Mouse (Mus musculus): Measurements from ENCODE around the gene Ncam2.

DNA sequence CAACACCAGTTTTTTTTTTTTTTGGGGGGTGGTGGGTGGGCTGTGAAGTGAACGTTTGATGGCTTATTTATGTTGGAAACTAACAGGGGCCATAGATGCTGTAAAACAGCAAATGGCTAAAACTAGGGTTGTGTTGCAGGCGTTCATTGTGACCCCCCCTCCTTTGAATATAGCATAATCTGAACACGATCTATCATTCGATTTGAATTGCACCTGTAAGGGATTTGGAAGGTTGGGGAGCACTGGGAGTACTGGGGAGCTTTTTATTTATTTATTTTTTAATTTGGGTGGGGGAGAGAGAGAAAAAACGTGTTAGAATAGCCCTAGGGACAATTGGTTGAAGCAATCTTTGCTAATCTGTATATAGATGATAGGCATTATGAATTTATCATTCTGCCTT lies 974 bp downstream of the Ncam2 start:
- TF ChIP-seq CTCF (IDR thresholded peaks at IDR 0.05; ENCODE audit: low read depth) (no peak), EP300 (IDR thresholded peaks at IDR 0.05; ENCODE audit: low read depth) (no peak)

Data from liver, postnatal 0 days (tissue).